In genomic region chr14:25838411-25838810, GRCm38 (mm10) we compare ENCODE assay signal across 19 mouse cellular contexts. TPM values are rescaled to one million over a fixed set of nuclear protein-coding genes. Genes with fewer than 3 reads are reported as not detected.
DNase-seq lines count a peak whose midpoint lies in the region; ATAC-seq and TF ChIP-seq lines count a peak whose summit lies in the region.
"Had no signal": no experiment of that assay in that cellular context is flagged by ENCODE, and none has a peak within 500 bp of the region (broad histone marks: within the 10 kb centered on the region; RNA-seq: fewer than 3 reads in every experiment).

No protein-coding gene starts in this region.

- DNase-seq in forebrain, postnatal 0 days, result peak; percentile 7
- DNase-seq in forebrain, embryonic 10.5 days (ENCODE audit: extremely low spot score, low spot score), result no peak
- DNase-seq in lung, embryonic 14.5 days, result peak; percentile 79
- DNase-seq in lung, postnatal 14 days, result no peak
- peak; percentile 70 for DNase-seq in NIH3T3 (ENCODE audit: low read depth)
- peak; percentile 39 for DNase-seq in brain, embryonic 14.5 days (ENCODE audit: low read depth)
- DNase-seq: adrenal gland, adult 2 months; adrenal gland, postnatal 25 days; cerebellum, adult 11 months; cerebellum, adult 8-10 months; cerebellum, postnatal 14 days; gastrocnemius, adult 2 months; gastrocnemius, postnatal 25 days had no signal

- H3K4me2 ChIP-seq in forebrain, postnatal 0 days (ENCODE audit: low read depth), result no peak overlapping the region
- H3K4me2 ChIP-seq in lung, embryonic 14.5 days, result no peak overlapping the region
- H3K4me2 ChIP-seq: embryonic facial prominence, embryonic 13.5 days; forebrain, embryonic 15.5 days; heart, embryonic 12.5 days; hindbrain, embryonic 14.5 days had no signal

- H3K27me3 ChIP-seq in forebrain, postnatal 0 days (ENCODE audit: insufficient read depth, low read length), result no peaks in the 10 kb centered on the region; the same call in 1 of the 2 replicates
- H3K27me3 ChIP-seq in forebrain, embryonic 10.5 days (ENCODE audit: poor library complexity, severe bottlenecking), result peaks cover 37% of the 10 kb centered on the region
- peaks cover 19% of the 10 kb centered on the region for H3K27me3 ChIP-seq in lung, embryonic 14.5 days (ENCODE audit: insufficient read depth, low read length)
- H3K27me3 ChIP-seq: CH12.LX had no signal

- no peak overlapping the region for H3K27ac ChIP-seq in forebrain, postnatal 0 days (ENCODE audit: low read depth, low read length)
- no peak overlapping the region for H3K27ac ChIP-seq in forebrain, embryonic 10.5 days
- H3K27ac ChIP-seq in lung, embryonic 14.5 days (ENCODE audit: low read depth), result no peak overlapping the region
- H3K27ac ChIP-seq: embryonic facial prominence, embryonic 13.5 days; forebrain, embryonic 15.5 days; gastrocnemius, adult 2 months; hindbrain, embryonic 10.5 days; hindbrain, embryonic 14.5 days had no signal

- no peak for TF ChIP-seq POLR2A in brain, embryonic 14.5 days (IDR thresholded peaks at IDR 0.05; ENCODE audit: borderline replicate concordance, extremely low read depth, insufficient read depth, insufficient read length, poor library complexity, severe bottlenecking)

- 38% methylated on average over 8 of the region's 8 CpGs for WGBS in forebrain, postnatal 0 days
- 84% methylated on average over 8 of the region's 8 CpGs for WGBS in forebrain, embryonic 10.5 days
- 25% methylated on average over 8 of the region's 8 CpGs for WGBS in lung, embryonic 14.5 days

- no peak for TF ChIP-seq CTCF in forebrain, postnatal 0 days (IDR thresholded peaks at IDR 0.05; ENCODE audit: low read depth)
- TF ChIP-seq CTCF in lung, embryonic 14.5 days (IDR thresholded peaks at IDR 0.05; ENCODE audit: low read depth), result no peak
- TF ChIP-seq CTCF in brain, embryonic 14.5 days (IDR thresholded peaks at IDR 0.05; ENCODE audit: borderline replicate concordance, extremely low read depth, insufficient read depth, insufficient read length), result no peak

- H3K9ac ChIP-seq in forebrain, postnatal 0 days, result no peak overlapping the region
- H3K9ac ChIP-seq in lung, embryonic 14.5 days, result no peak overlapping the region
- H3K9ac ChIP-seq: embryonic facial prominence, embryonic 13.5 days; forebrain, embryonic 15.5 days; heart, embryonic 12.5 days; hindbrain, embryonic 14.5 days had no signal

- H3K9me3 ChIP-seq in forebrain, postnatal 0 days (ENCODE audit: low read length), result no peaks in the 10 kb centered on the region
- no peaks in the 10 kb centered on the region for H3K9me3 ChIP-seq in forebrain, embryonic 10.5 days
- 0 out of 2 replicates have a peak, but pooled peaks cover 3% of the 10 kb centered on the region for H3K9me3 ChIP-seq in lung, embryonic 14.5 days (ENCODE audit: low read depth, low read length)
- H3K9me3 ChIP-seq: embryonic facial prominence, embryonic 13.5 days; forebrain, embryonic 15.5 days; heart, embryonic 12.5 days; hindbrain, embryonic 10.5 days had no signal

- no peak overlapping the region for H3K4me3 ChIP-seq in forebrain, postnatal 0 days (ENCODE audit: low read depth, low read length)
- no peak overlapping the region for H3K4me3 ChIP-seq in forebrain, embryonic 10.5 days
- no peak overlapping the region for H3K4me3 ChIP-seq in lung, embryonic 14.5 days (ENCODE audit: low read depth, low read length)
- H3K4me3 ChIP-seq: embryonic facial prominence, embryonic 13.5 days; forebrain, embryonic 15.5 days; gastrocnemius, adult 2 months; heart, embryonic 12.5 days; hindbrain, embryonic 10.5 days had no signal

- H3K36me3 ChIP-seq in forebrain, postnatal 0 days (ENCODE audit: insufficient read depth), result no peaks in the 10 kb centered on the region
- no peaks in the 10 kb centered on the region for H3K36me3 ChIP-seq in forebrain, embryonic 10.5 days (replicated peaks)
- H3K36me3 ChIP-seq in lung, embryonic 14.5 days (ENCODE audit: insufficient read depth), result no peaks in the 10 kb centered on the region
- H3K36me3 ChIP-seq: embryonic facial prominence, embryonic 13.5 days; forebrain, embryonic 15.5 days; heart, embryonic 12.5 days; hindbrain, embryonic 10.5 days had no signal

- H3K4me1 ChIP-seq in forebrain, postnatal 0 days (ENCODE audit: insufficient read depth), result peaks cover 6% of the 10 kb centered on the region; the same call in 1 of the 2 replicates
- peaks cover 17% of the 10 kb centered on the region for H3K4me1 ChIP-seq in forebrain, embryonic 10.5 days
- H3K4me1 ChIP-seq in lung, embryonic 14.5 days (ENCODE audit: insufficient read depth), result no peaks in the 10 kb centered on the region

- ATAC-seq in forebrain, postnatal 0 days, result no peak
- peak; percentile 26; the same call in 1 of the 2 replicates for ATAC-seq in lung, embryonic 14.5 days (ENCODE audit: insufficient read depth)
- ATAC-seq: forebrain, embryonic 15.5 days had no signal

RNA-seq across cellular contexts. Expression of gene Anxa11, which starts 3.5 kb away (rescaled TPM):
- total RNA-seq in forebrain, postnatal 0 days (2014; rRNA removed), result 2.0 and 3.0 TPM in 2 replicates
- polyA plus RNA-seq in forebrain, postnatal 0 days (2015; fragmentation: Nextera tagmentation; extraction: Ambion mirVana), result 3.7 and 4.2 TPM in 2 replicates
- 3.5 and 4.1 TPM in 2 replicates for polyA plus RNA-seq in forebrain, embryonic 10.5 days (2016; fragmentation: Nextera tagmentation; extraction: Ambion mirVana)
- polyA plus RNA-seq in lung, embryonic 14.5 days (2014; fragmentation: Nextera tagmentation; extraction: Ambion mirVana), result 19.4 and 23.7 TPM in 2 replicates
- 2.3 and 3.4 TPM in 2 replicates for polyA plus RNA-seq in brain, embryonic 14.5 days (2012; rRNA removed)

Comparison
In these comparisons a context has a peak if more than half of its experiments do, and no peak if none do; other contexts are left out.
1. DNase-seq: peak in forebrain, postnatal 0 days (single experiment), lung, embryonic 14.5 days (single experiment), NIH3T3 (single experiment) and brain, embryonic 14.5 days (single experiment); none in forebrain, embryonic 10.5 days (single experiment) and lung, postnatal 14 days (single experiment).